Mouse (Mus musculus): ENCODE data around the gene Slc47a1.

GRCm38 (mm10) chr11:61377881-61378613 is at the start of gene Slc47a1:
- TF ChIP-seq CTCF (IDR thresholded peaks at IDR 0.05; ENCODE audit: low read depth): no peak
- TF ChIP-seq EP300 (IDR thresholded peaks at IDR 0.05; ENCODE audit: low read depth): no peak

Data from liver, embryonic 14.5 days (tissue).